Mouse (Mus musculus): ENCODE measurements around the gene Olfr1230. TPM values are rescaled to one million over a fixed set of nuclear protein-coding genes. Genes with fewer than 3 reads are reported as not detected.

Olfr1230 gene
- polyA plus RNA-seq (2011; ENCODE audit: insufficient read depth, insufficient read length, low read depth, missing spikeins), result not detected in 2 replicates

DNA sequence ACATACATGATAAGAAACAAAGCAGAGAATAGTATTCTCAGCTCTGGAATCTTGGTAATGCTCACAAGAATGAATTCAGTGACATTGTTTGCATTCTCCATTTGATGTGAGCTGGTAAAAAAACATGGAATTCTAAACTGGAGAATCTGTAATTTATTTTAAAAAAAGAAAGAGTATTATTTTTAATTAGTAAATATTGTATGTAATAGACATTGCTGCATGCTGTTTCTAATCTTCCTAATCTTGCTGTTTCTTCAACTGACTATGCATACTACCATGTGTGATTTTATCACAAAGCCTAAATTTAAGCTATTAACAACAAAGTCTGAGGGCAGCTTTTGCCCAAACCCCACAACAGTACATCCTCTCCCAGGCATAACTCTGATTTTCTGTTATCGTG lies at the start of gene Olfr1230:
Gene Olfr1230 (minus strand): TSS at position 101 of the 400 bp plus-strand sequence.
- H3K9ac ChIP-seq (ENCODE audit: low read depth, poor library complexity, severe bottlenecking), result no peak within 1 kb of the TSS
- no peaks in the 10 kb centered on the region for H3K9me3 ChIP-seq (replicated peaks; ENCODE audit: control insufficient read depth, insufficient read depth, low read length, poor library complexity, severe bottlenecking)
- no peaks in the 10 kb centered on the region for H3K4me1 ChIP-seq (ENCODE audit: control insufficient read depth, insufficient read depth, low read length)
- H3K27ac ChIP-seq (ENCODE audit: insufficient read depth, low read length), result no peak within 1 kb of the TSS
- no peak within 1 kb of the TSS for H3K4me3 ChIP-seq (ENCODE audit: low read depth, low read length)
- no peaks in the 10 kb centered on the region for H3K36me3 ChIP-seq (ENCODE audit: control insufficient read depth, insufficient read depth, low read length, poor library complexity, severe bottlenecking)
- H3K27me3 ChIP-seq (ENCODE audit: control insufficient read depth, insufficient read depth, low read length, poor library complexity, severe bottlenecking), result no peaks in the 10 kb centered on the region
- TF ChIP-seq CTCF (IDR thresholded peaks at IDR 0.05; ENCODE audit: low read depth, low read length) (no peak), POLR2A (IDR thresholded peaks at IDR 0.05; ENCODE audit: insufficient read depth, low read length) (no peak), EP300 (IDR thresholded peaks at IDR 0.05; ENCODE audit: insufficient read depth, low read depth, low read length) (no peak)

DNA sequence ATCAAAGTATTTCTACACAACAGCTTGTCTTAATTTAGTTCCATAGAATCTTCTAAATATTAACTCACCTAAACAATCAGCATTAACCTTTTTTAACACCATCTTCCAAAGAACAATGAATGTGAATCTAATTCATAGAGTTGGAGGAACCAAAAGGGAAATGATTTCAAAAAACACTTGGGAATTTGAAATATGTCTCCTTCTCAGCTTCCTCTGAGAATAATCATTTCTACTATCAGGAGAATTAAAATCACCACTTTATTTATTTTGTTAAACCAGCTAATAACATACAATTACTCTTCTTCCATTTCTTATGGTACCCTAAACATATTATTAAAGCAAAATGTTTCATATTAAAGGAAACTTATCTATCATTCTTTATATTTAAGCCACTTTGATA lies 45.2 kb upstream of the Olfr1230 start, which contains the start of gene Olfr1233:
Gene Olfr1233 (minus strand): TSS at position 101 of the 400 bp plus-strand sequence.
- H3K36me3 ChIP-seq (ENCODE audit: control insufficient read depth, insufficient read depth, low read length, poor library complexity, severe bottlenecking), result no peaks in the 10 kb centered on the region
- TF ChIP-seq EP300 (IDR thresholded peaks at IDR 0.05; ENCODE audit: insufficient read depth, low read depth, low read length), result no peak
- no peak for TF ChIP-seq CTCF (IDR thresholded peaks at IDR 0.05; ENCODE audit: low read depth, low read length)
- TF ChIP-seq POLR2A (IDR thresholded peaks at IDR 0.05; ENCODE audit: insufficient read depth, low read length), result no peak
- H3K9me3 ChIP-seq (replicated peaks; ENCODE audit: control insufficient read depth, insufficient read depth, low read length, poor library complexity, severe bottlenecking), result no peaks in the 10 kb centered on the region
- H3K4me1 ChIP-seq (ENCODE audit: control insufficient read depth, insufficient read depth, low read length), result no peaks in the 10 kb centered on the region
- H3K9ac ChIP-seq (ENCODE audit: low read depth, poor library complexity, severe bottlenecking), result no peak within 1 kb of the TSS
- no peak within 1 kb of the TSS for H3K4me3 ChIP-seq (ENCODE audit: low read depth, low read length)
- H3K27me3 ChIP-seq (ENCODE audit: control insufficient read depth, insufficient read depth, low read length, poor library complexity, severe bottlenecking), result no peaks in the 10 kb centered on the region
- no peak within 1 kb of the TSS for H3K27ac ChIP-seq (ENCODE audit: insufficient read depth, low read length)

DNA sequence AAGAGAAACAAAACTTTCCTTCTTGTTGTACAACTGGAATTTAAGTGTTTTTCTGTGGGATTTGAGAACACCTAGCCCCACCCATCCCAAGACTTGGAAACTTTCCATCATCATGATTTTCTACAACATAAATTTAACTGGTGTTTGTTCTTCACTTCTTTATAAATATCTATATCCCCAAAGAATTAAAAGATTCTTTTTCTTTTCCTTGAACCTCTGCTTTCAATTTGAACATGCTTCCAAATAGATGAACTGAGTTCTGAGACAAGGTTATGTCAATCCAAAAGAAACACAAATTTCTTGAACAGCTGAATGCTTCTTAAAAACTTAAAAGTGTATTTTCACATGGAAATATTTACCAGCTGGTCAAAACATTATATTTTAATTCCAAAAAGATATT lies 32.5 kb upstream of the Olfr1230 start, which contains the start of gene Olfr1232:
Gene Olfr1232 (minus strand): TSS at position 101 of the 400 bp plus-strand sequence.
- Histone ChIP-seq H3K4me1 (ENCODE audit: control insufficient read depth, insufficient read depth, low read length) (no peaks in the 10 kb centered on the region), H3K36me3 (ENCODE audit: control insufficient read depth, insufficient read depth, low read length, poor library complexity, severe bottlenecking) (no peaks in the 10 kb centered on the region), H3K27me3 (ENCODE audit: control insufficient read depth, insufficient read depth, low read length, poor library complexity, severe bottlenecking) (no peaks in the 10 kb centered on the region), H3K9ac (ENCODE audit: low read depth, poor library complexity, severe bottlenecking) (no peak within 1 kb of the TSS), H3K4me3 (ENCODE audit: low read depth, low read length) (no peak within 1 kb of the TSS), H3K9me3 (replicated peaks; ENCODE audit: control insufficient read depth, insufficient read depth, low read length, poor library complexity, severe bottlenecking) (no peaks in the 10 kb centered on the region), H3K27ac (ENCODE audit: insufficient read depth, low read length) (no peak within 1 kb of the TSS)
- no peak for TF ChIP-seq CTCF (IDR thresholded peaks at IDR 0.05; ENCODE audit: low read depth, low read length)

GRCm38 (mm10) chr2:89306974-89307373 lies 9.9 kb upstream of the Olfr1230 start, which contains the start of gene Olfr1231:
TSS of gene Olfr1231 (minus strand) at chr2:89307074.
- Histone ChIP-seq H3K4me1 (ENCODE audit: control insufficient read depth, insufficient read depth, low read length) (no peaks in the 10 kb centered on the region), H3K9ac (ENCODE audit: low read depth, poor library complexity, severe bottlenecking) (no peak within 1 kb of the TSS), H3K36me3 (ENCODE audit: control insufficient read depth, insufficient read depth, low read length, poor library complexity, severe bottlenecking) (no peaks in the 10 kb centered on the region), H3K27me3 (ENCODE audit: control insufficient read depth, insufficient read depth, low read length, poor library complexity, severe bottlenecking) (no peaks in the 10 kb centered on the region), H3K27ac (ENCODE audit: insufficient read depth, low read length) (no peak within 1 kb of the TSS), H3K4me3 (ENCODE audit: low read depth, low read length) (no peak within 1 kb of the TSS), H3K9me3 (replicated peaks; ENCODE audit: control insufficient read depth, insufficient read depth, low read length, poor library complexity, severe bottlenecking) (no peaks in the 10 kb centered on the region)
- TF ChIP-seq CTCF (IDR thresholded peaks at IDR 0.05; ENCODE audit: low read depth, low read length) (no peak), POLR2A (IDR thresholded peaks at IDR 0.05; ENCODE audit: insufficient read depth, low read length) (no peak), EP300 (IDR thresholded peaks at IDR 0.05; ENCODE audit: insufficient read depth, low read depth, low read length) (no peak)

DNA sequence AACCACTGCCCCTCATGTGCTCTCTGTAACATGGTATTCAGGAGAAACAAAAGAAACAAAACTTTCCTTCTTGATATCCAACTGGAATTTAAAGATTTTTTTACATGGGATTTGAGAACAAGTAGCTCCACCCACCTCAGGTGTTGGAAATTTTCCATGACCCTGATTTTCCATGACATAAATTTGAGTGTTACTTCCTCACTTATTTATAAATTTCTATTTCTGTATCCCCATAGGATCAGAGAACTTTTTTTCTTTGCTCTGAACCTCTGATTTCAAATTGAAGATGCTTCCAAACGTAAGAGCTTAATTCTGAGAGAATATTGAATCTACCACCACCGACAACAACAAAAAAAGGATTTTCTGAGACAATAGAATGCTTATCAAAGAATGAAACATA lies 9.2 kb downstream of the Olfr1230 start, which contains the start of gene Olfr1229:
Gene Olfr1229 (minus strand): TSS at position 101 of the 400 bp plus-strand sequence.
- H3K27ac ChIP-seq (ENCODE audit: insufficient read depth, low read length), result no peak within 1 kb of the TSS
- TF ChIP-seq EP300 (IDR thresholded peaks at IDR 0.05; ENCODE audit: insufficient read depth, low read depth, low read length) (no peak), CTCF (IDR thresholded peaks at IDR 0.05; ENCODE audit: low read depth, low read length) (no peak), POLR2A (IDR thresholded peaks at IDR 0.05; ENCODE audit: insufficient read depth, low read length) (no peak)

GRCm38 (mm10) chr2:89253962-89254361 lies 43.1 kb downstream of the Olfr1230 start, which contains the start of gene Olfr1228:
TSS of gene Olfr1228 (minus strand) at chr2:89254062.
- Histone ChIP-seq H3K4me3 (ENCODE audit: low read depth, low read length) (no peak within 1 kb of the TSS), H3K9me3 (replicated peaks; ENCODE audit: control insufficient read depth, insufficient read depth, low read length, poor library complexity, severe bottlenecking) (no peaks in the 10 kb centered on the region), H3K27ac (ENCODE audit: insufficient read depth, low read length) (no peak within 1 kb of the TSS), H3K36me3 (ENCODE audit: control insufficient read depth, insufficient read depth, low read length, poor library complexity, severe bottlenecking) (no peaks in the 10 kb centered on the region), H3K27me3 (ENCODE audit: control insufficient read depth, insufficient read depth, low read length, poor library complexity, severe bottlenecking) (no peaks in the 10 kb centered on the region), H3K9ac (ENCODE audit: low read depth, poor library complexity, severe bottlenecking) (no peak within 1 kb of the TSS), H3K4me1 (ENCODE audit: control insufficient read depth, insufficient read depth, low read length) (no peaks in the 10 kb centered on the region)
- TF ChIP-seq CTCF (IDR thresholded peaks at IDR 0.05; ENCODE audit: low read depth, low read length) (no peak), POLR2A (IDR thresholded peaks at IDR 0.05; ENCODE audit: insufficient read depth, low read length) (no peak), EP300 (IDR thresholded peaks at IDR 0.05; ENCODE audit: insufficient read depth, low read depth, low read length) (no peak)

More for the DNA sequence above, 9.2 kb downstream of the Olfr1230 start, which contains the start of gene Olfr1229:
- Histone ChIP-seq H3K4me3 (ENCODE audit: low read depth, low read length) (no peak within 1 kb of the TSS), H3K4me1 (ENCODE audit: control insufficient read depth, insufficient read depth, low read length) (no peaks in the 10 kb centered on the region), H3K9ac (ENCODE audit: low read depth, poor library complexity, severe bottlenecking) (no peak within 1 kb of the TSS), H3K36me3 (ENCODE audit: control insufficient read depth, insufficient read depth, low read length, poor library complexity, severe bottlenecking) (no peaks in the 10 kb centered on the region), H3K9me3 (replicated peaks; ENCODE audit: control insufficient read depth, insufficient read depth, low read length, poor library complexity, severe bottlenecking) (no peaks in the 10 kb centered on the region), H3K27me3 (ENCODE audit: control insufficient read depth, insufficient read depth, low read length, poor library complexity, severe bottlenecking) (no peaks in the 10 kb centered on the region)

Other genes with a start within 250 kb of the Olfr1230 start
- gene Olfr1218, start 236.1 kb downstream of the Olfr1230 start, polyA plus RNA-seq (2011; ENCODE audit: insufficient read depth, insufficient read length, low read depth, missing spikeins), result not detected in 2 replicates
- gene Olfr1219, start 213.8 kb downstream of the Olfr1230 start, polyA plus RNA-seq (2011; ENCODE audit: insufficient read depth, insufficient read length, low read depth, missing spikeins), result not detected in 2 replicates
- not detected in 2 replicates for gene Olfr1220, start 190.4 kb downstream of the Olfr1230 start, polyA plus RNA-seq (2011; ENCODE audit: insufficient read depth, insufficient read length, low read depth, missing spikeins)
- not detected in 2 replicates for gene Olfr1221, start 180.0 kb downstream of the Olfr1230 start, polyA plus RNA-seq (2011; ENCODE audit: insufficient read depth, insufficient read length, low read depth, missing spikeins)
- not detected in 2 replicates for gene Olfr1222, start 164.2 kb downstream of the Olfr1230 start, polyA plus RNA-seq (2011; ENCODE audit: insufficient read depth, insufficient read length, low read depth, missing spikeins)
- gene Olfr1223, start 145.7 kb downstream of the Olfr1230 start, polyA plus RNA-seq (2011; ENCODE audit: insufficient read depth, insufficient read length, low read depth, missing spikeins), result not detected in 2 replicates
- not detected in 2 replicates for gene Olfr1224-ps1, start 133.2 kb downstream of the Olfr1230 start, polyA plus RNA-seq (2011; ENCODE audit: insufficient read depth, insufficient read length, low read depth, missing spikeins)
- not detected in 2 replicates for gene Olfr1225, start 122.6 kb downstream of the Olfr1230 start, polyA plus RNA-seq (2011; ENCODE audit: insufficient read depth, insufficient read length, low read depth, missing spikeins)
- not detected in 2 replicates for gene Olfr1226, start 97.2 kb downstream of the Olfr1230 start, polyA plus RNA-seq (2011; ENCODE audit: insufficient read depth, insufficient read length, low read depth, missing spikeins)
- gene Olfr1228, start 43.2 kb downstream of the Olfr1230 start, polyA plus RNA-seq (2011; ENCODE audit: insufficient read depth, insufficient read length, low read depth, missing spikeins), result not detected in 2 replicates
- gene Olfr1229, start 9.3 kb downstream of the Olfr1230 start, polyA plus RNA-seq (2011; ENCODE audit: insufficient read depth, insufficient read length, low read depth, missing spikeins), result not detected in 2 replicates
- gene Olfr1231, start 9.8 kb upstream of the Olfr1230 start, polyA plus RNA-seq (2011; ENCODE audit: insufficient read depth, insufficient read length, low read depth, missing spikeins), result not detected in 2 replicates
- gene Olfr1232, start 32.4 kb upstream of the Olfr1230 start, polyA plus RNA-seq (2011; ENCODE audit: insufficient read depth, insufficient read length, low read depth, missing spikeins), result not detected in 2 replicates
- not detected in 2 replicates for gene Olfr1233, start 45.1 kb upstream of the Olfr1230 start, polyA plus RNA-seq (2011; ENCODE audit: insufficient read depth, insufficient read length, low read depth, missing spikeins)
- not detected in 2 replicates for gene Olfr1234, start 67.6 kb upstream of the Olfr1230 start, polyA plus RNA-seq (2011; ENCODE audit: insufficient read depth, insufficient read length, low read depth, missing spikeins)
- not detected in 2 replicates for gene Olfr1238, start 112.4 kb upstream of the Olfr1230 start, polyA plus RNA-seq (2011; ENCODE audit: insufficient read depth, insufficient read length, low read depth, missing spikeins)
- gene Olfr1239, start 123.1 kb upstream of the Olfr1230 start, polyA plus RNA-seq (2011; ENCODE audit: insufficient read depth, insufficient read length, low read depth, missing spikeins), result not detected in 2 replicates
- not detected in 2 replicates for gene Olfr1240, start 145.7 kb upstream of the Olfr1230 start, polyA plus RNA-seq (2011; ENCODE audit: insufficient read depth, insufficient read length, low read depth, missing spikeins)
- not detected in 2 replicates for gene Olfr1241, start 189.9 kb upstream of the Olfr1230 start, polyA plus RNA-seq (2011; ENCODE audit: insufficient read depth, insufficient read length, low read depth, missing spikeins)
- gene Olfr1242, start 201.1 kb upstream of the Olfr1230 start, polyA plus RNA-seq (2011; ENCODE audit: insufficient read depth, insufficient read length, low read depth, missing spikeins), result not detected in 2 replicates
- gene Olfr1243, start 234.2 kb upstream of the Olfr1230 start, polyA plus RNA-seq (2011; ENCODE audit: insufficient read depth, insufficient read length, low read depth, missing spikeins), result not detected in 2 replicates